Mouse (Mus musculus) cerebellum, adult 18-20 months (tissue): ENCODE measurements around the gene Sbf1.
A peak's percentile ranks its signal among the peaks of the same experiment; 100 is the strongest.

Source experiments
- DNase-seq, 2 experiments: peaks; one replicate each; pipeline ENCODE4 v3.0.0; 2021

Gene Sbf1

GRCm38 (mm10) chr15:89315190-89315731, at the start of gene Sbf1:
Gene Sbf1, minus strand, starts transcription at chr15:89315311.
- DNase-seq: peak; percentile 99

DNA sequence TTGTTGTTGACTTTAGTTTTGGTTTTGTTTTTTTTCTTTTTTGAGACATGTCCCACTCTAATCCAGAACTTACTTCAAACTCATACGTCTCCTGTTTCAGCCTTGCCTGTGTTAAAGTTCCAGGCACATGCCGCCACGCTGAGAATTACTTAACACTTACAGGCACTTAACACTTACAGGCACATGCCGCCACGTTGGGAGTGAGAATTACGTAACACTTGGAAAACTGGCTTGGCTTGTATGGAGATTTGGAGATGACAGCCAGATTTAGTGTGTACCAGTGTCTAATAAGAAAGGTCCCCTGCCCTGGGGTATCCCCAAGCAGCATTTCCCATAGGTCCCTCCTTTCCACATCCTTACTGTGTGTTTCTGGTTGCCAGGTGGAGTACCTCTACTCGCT, 47.9 kb upstream of the Sbf1 start:
- DNase-seq: no peak

GRCm38 (mm10) chr15:89358784-89359183, 43.7 kb upstream of the Sbf1 start:
- no peak for DNase-seq

GRCm38 (mm10) chr15:89356372-89356771, 41.3 kb upstream of the Sbf1 start:
- peak in 1 of 2 experiments; percentile 30 for DNase-seq

DNA sequence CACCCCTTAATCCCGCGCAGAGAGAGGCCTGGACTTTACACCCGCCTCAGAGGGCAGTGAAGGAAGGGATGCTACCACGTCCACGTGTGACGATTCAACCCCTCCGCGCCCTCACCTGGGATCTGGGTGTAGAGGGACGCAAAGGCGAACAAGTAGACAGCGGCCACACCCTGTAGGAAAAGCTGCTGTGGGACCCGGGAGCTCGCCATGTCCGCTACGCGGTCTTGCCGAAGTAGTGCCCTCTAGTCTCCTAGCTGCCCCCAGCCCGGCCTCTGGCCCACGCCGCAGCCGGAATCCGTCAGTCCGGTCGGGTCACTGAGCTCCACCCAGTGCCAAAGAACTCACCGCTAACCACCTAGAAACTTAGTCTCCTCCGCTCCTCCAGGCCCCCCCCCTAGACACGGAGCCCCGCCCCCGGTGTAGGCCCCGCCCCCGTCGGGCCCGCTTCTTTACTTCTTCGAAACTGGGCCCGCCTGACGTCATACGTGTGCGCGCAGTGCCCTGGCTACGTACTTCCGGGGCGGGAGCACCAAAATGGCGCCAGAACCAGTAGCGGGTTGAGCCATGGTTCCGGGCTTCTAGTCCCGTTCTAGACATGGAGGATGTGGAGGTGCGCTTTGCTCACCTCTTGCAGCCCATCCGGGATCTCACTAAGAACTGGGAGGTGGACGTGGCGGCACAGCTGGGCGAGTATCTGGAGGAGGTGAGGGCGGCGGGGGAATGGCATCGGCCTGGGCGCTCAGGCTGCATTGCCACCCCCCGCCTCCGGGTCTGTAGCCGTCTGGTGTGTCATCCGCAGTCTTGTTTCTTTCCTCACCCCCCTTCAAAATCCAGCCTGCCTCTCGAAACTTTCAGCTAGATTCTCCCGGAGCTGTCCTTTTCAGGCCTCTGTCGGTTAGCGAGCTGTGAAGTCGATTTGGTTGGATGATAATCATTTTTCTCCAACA, 40.4 kb upstream of the Sbf1 start, which contains the start of the genes Lmf2 and Ncaph2:
TSS of gene Lmf2 (minus strand) at position 419 of the 947 bp plus-strand sequence.
TSS of gene Ncaph2 (plus strand) at position 479 of the 947 bp plus-strand sequence.
- DNase-seq: peak; percentile 94 to 96

DNA sequence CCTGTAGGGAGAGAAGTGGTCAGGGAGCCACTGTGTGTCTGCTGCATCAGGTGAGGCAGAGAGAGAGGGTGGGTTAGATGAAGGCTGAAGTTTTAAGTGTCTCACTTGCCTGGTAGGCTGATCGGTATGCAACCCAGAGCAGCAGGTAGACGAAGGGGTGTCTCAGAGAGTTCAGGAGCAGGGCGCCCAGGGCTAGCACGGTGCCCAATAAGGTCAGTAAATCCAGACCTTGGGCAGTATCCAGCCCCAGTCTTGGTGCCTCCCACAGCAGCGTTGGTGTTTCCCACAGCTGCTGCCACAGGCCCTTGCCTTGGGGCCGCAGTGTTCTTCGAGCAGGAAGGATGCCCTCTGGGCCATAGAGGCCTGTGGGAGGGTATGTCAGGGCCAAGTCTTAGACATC, 39.3 kb upstream of the Sbf1 start:
- no peak for DNase-seq

DNA sequence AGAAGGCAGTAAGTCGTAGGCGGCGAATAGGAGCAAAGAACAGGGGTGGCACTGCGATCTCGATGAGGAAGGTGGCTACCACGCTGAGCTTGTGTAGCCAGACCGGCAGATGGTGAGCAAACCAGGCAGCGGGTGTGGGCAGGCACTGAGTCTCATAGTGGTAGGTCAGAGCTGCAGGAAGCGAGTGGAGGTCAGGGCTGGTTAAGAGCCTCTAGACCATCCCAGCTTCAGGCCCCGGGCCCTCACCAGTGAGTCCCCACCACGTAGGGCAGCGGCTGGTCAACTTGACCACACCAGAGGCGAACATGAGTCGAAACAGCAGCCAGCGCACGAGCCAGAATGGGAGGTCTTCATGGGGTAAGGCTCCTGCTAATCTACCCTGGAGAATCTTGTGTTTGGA, 38.7 kb upstream of the Sbf1 start:
- DNase-seq: no peak

DNA sequence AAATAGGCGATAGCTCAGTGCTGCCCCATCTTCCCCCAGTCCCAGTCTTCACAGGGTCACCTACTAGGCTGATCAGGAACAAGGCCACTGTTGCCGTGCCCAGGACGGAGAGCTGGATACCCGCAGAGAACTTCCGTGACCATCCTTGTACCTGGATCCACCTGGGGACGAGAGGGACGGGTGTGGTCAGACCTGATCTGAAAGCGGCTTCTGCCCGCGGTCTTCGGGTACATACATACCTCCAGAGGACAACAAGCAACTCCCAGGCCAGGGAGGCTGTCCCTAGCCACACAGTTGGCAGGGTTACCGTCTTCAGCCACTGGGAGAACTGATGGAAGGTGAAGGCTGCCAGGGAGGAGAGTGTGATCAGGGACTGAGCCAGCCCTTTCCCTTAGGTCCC, 37.7 kb upstream of the Sbf1 start:
- DNase-seq: no peak

DNA sequence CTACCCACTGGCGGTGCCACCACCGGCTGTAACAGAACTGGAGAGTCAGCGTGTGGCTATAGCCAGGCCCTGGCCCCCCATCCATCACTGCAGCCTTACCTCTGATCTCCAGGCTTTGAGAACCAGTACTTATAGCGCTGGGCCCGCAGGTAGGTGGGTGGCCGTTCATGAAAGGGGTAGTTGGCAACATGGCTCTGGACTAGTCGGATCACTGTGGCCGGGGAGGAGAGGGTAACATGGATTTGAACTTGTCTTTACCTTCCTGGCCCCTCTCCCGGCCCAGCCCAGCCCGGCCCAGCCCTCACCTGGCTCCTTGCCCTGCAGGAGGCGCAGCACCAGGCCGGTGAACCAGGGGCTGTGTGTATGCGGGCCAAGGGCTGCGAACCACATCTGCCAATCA, 36.9 kb upstream of the Sbf1 start:
- DNase-seq: no peak

- DNase-seq: no peak
Measured at GRCm38 (mm10) chr15:89351302-89351701, 36.2 kb upstream of the Sbf1 start.

DNA sequence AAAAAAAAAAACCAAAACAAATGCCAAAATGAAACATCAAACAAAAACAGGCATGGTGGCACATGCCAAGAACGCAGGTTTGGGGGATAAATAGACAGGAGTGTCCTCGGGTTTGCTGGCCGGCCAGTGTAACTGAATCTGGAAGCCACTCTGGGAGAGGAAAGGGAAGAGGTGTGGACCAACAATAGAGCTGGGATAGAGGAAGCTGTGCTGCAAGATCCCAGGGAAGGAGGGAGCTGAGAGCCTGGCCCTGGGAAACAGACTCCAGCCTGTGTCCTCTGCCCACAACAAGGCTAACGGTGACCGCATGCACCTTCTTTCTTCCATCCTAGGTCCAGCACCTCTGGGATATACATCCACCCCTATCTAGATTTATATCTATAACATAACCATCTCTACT, 35.3 kb upstream of the Sbf1 start:
- DNase-seq: no peak

GRCm38 (mm10) chr15:89343325-89343724, 28.2 kb upstream of the Sbf1 start:
- no peak for DNase-seq

GRCm38 (mm10) chr15:89341678-89342077, 26.6 kb upstream of the Sbf1 start:
- DNase-seq: no peak

DNA sequence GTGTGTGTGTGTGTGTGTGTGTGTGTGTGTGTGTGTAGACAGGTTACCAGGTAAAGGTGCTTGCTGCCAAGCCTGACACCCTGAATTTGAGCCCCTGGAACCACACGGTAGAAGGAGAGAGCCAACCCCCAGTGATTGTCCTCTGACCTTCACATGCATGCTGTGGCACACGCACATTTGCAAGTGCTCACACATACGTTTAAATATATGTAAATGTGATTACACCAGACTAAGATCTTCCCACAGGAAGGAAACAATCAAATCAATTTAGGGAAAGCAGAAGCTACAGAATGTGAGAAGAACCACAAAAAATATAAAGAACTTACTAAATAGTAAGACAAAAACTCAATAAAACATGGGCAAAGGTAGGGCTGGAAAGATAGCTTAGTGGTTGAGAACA, 25.0 kb upstream of the Sbf1 start:
- DNase-seq: no peak

- DNase-seq: no peak
Measured at GRCm38 (mm10) chr15:89339696-89340095, 24.6 kb upstream of the Sbf1 start.

DNA sequence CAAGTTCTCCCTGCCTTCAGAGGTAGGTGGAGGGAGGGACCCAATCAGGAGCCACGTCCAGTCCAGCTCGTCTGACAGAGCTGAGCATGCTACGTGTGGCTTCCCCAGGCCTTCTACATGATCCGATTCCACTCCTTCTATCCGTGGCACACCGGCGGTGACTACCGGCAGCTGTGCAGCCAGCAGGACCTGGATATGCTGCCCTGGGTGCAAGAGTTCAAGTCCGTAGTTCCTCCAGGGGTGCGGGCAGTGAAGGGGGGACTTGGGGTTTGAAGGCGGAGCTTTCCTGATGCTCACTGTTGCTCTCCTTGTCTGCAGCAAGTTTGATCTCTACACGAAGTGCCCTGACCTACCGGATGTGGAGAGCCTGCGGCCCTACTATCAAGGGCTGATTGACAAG, 21.3 kb upstream of the Sbf1 start:
- no peak for DNase-seq

GRCm38 (mm10) chr15:89334774-89335537, 19.8 kb upstream of the Sbf1 start:
- DNase-seq: no peak

GRCm38 (mm10) chr15:89334271-89334670, 19.2 kb upstream of the Sbf1 start, which contains the start of gene Miox:
Gene Miox, plus strand, starts transcription at chr15:89334398.
- DNase-seq: no peak

- DNase-seq: no peak
Measured at GRCm38 (mm10) chr15:89326441-89326840, 11.3 kb upstream of the Sbf1 start.

DNA sequence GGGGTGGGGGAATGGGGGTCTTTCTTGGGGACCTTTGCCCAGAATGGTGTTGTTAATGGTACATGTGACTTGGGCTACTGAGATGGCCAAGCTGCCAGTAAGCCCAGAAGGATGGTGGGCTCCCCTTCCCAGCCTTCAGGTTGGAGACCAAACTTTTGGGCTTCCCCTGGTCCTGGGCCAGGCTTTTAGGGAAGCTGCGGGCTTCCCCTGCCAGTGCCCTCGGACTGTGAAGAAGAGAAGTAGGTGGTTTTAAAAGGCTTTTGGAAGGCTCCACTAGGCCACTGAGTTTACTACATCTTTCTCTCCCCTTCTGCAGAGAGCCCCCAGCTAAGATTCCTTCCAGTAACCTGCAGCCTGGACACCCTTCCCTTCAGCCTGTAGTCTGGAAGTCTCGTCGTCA, 8.5 kb upstream of the Sbf1 start:
- no peak for DNase-seq

GRCm38 (mm10) chr15:89322670-89323522, 7.8 kb upstream of the Sbf1 start, which contains the start of gene Adm2:
Gene Adm2, plus strand, starts transcription at chr15:89322720.
- DNase-seq: no peak

DNA sequence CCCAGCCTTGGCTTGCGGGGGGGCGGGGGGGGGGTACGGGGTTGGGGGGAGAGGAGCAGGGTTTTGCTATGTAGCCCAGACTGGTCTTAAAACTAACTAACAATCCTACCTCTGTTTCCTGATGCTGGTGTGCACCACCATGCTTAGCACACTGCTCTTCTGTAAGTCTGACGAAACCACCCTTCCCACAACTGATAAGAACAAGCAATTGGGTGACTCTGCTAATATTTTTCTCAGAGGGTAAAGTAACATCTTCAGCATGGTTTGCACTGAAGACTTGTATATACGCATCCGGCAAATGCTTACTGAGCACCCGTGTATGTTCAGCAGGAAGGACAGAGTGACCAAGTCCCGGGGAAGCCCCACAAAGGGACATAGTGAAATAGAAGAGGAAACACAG, 6.2 kb upstream of the Sbf1 start:
- DNase-seq: no peak
